Mouse (Mus musculus) MEL (cell line): Measurements from ENCODE around the gene Olfr718-ps1.

Experiments used
- CTCF ChIP-seq, 3 experiments: IDR thresholded peaks in 2 of 3; conservative IDR thresholded peaks in 1 of 3; 2 replicates each; pipeline ENCODE4 v1.5.1; 2011 to 2012; ENCODE audit warnings: low read length in 3 of 3, low read depth in 2 of 3, mild to moderate bottlenecking in 2 of 3, improper control_type of control experiment in 1 of 3, inconsistent platforms in 1 of 3, mixed read lengths in 1 of 3, moderate library complexity in 1 of 3; ENCODE audit not compliant: control insufficient read depth in 1 of 3, insufficient read depth in 1 of 3, poor library complexity in 1 of 3, severe bottlenecking in 1 of 3
- E2F4 ChIP-seq: IDR thresholded peaks from 2 replicates; pipeline ENCODE4 v1.6.1; 2011; ENCODE audit warnings: low read depth, low read length, improper control_type of control experiment, borderline replicate concordance
- EP300 ChIP-seq, 2 experiments: IDR thresholded peaks; 2 replicates each; pipeline ENCODE4 v1.6.1; 2011; ENCODE audit warnings: improper control_type of control experiment in 2 of 2, low read length in 2 of 2, low read depth in 1 of 2, mild to moderate bottlenecking in 1 of 2
- GATA1 ChIP-seq: IDR thresholded peaks from 2 replicates; pipeline ENCODE4 v1.6.1; 2011; ENCODE audit warnings: low read depth, low read length, improper control_type of control experiment
- JUND ChIP-seq: IDR thresholded peaks from 2 replicates; pipeline ENCODE4 v1.6.1; 2011; ENCODE audit warnings: low read depth, mild to moderate bottlenecking, improper control_type of control experiment, low read length
- MAX ChIP-seq: IDR thresholded peaks from 2 replicates; pipeline ENCODE4 v1.6.1; 2011; ENCODE audit warnings: low read length, improper control_type of control experiment
- MYC ChIP-seq: IDR thresholded peaks from 2 replicates; pipeline ENCODE4 v1.6.1; 2011; ENCODE audit warnings: low read depth, mild to moderate bottlenecking, low read length, improper control_type of control experiment, moderate library complexity
- POLR2A ChIP-seq, 2 experiments: IDR thresholded peaks; 2 replicates each; pipeline ENCODE4 v1.6.1; 2011 to 2012; ENCODE audit warnings: low read length in 2 of 2, mild to moderate bottlenecking in 2 of 2, control low read depth in 1 of 2, improper control_type of control experiment in 1 of 2, low read depth in 1 of 2, moderate library complexity in 1 of 2; ENCODE audit not compliant: control insufficient read depth in 1 of 2, insufficient read depth in 1 of 2, poor library complexity in 1 of 2
- RCOR1 ChIP-seq: IDR thresholded peaks from 2 replicates; pipeline ENCODE4 v1.6.1; 2012; ENCODE audit warnings: low read depth, mild to moderate bottlenecking, inconsistent platforms, low read length, improper control_type of control experiment
- TCF12 ChIP-seq: IDR thresholded peaks from 2 replicates; pipeline ENCODE4 v1.6.1; 2014; ENCODE audit warnings: low read depth, mild to moderate bottlenecking, inconsistent platforms, low read length, improper control_type of control experiment, moderate library complexity
- USF1 ChIP-seq: IDR thresholded peaks from 2 replicates; pipeline ENCODE4 v1.6.1; 2014; ENCODE audit warnings: low read depth, mild to moderate bottlenecking, inconsistent platforms, low read length, improper control_type of control experiment, moderate library complexity
- USF2 ChIP-seq, 2 experiments: IDR thresholded peaks; 2 replicates each; pipeline ENCODE4 v1.6.1; 2011 to 2012; ENCODE audit warnings: improper control_type of control experiment in 2 of 2, low read length in 2 of 2, borderline replicate concordance in 1 of 2, inconsistent platforms in 1 of 2, low read depth in 1 of 2, mild to moderate bottlenecking in 1 of 2; ENCODE audit not compliant: insufficient read depth in 1 of 2

DNA sequence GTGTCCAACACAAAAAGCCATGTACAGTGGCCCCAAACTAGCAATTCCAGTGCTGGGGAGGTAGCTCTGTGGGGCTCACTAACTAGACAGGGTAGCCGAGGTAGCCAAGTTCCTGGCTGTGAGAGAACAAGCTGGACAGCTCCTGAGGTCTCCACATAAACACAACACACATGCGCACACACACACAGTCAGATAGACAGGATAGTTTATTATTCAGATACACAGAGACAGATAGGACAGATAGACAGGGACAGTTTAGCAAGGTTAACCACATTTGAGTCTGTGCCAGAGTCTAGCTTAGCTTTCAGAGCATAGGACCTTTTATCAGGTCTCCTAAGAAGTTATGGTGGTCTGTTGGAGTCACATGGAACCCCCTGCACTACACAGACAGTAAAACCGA, 40.5 kb downstream of the Olfr718-ps1 start:
- TF ChIP-seq CTCF (IDR thresholded peaks at IDR 0.05 in 2 of 3, conservative IDR thresholded peaks at IDR 0.05 in 1 of 3; ENCODE audit: control insufficient read depth in 1 of 3, insufficient read depth in 1 of 3, low read depth in 2 of 3, low read length in 3 of 3, poor library complexity in 1 of 3, severe bottlenecking in 1 of 3) (no peak), POLR2A (IDR thresholded peaks at IDR 0.05; ENCODE audit: control insufficient read depth in 1 of 2, insufficient read depth in 1 of 2, low read depth in 1 of 2, low read length in 2 of 2, poor library complexity in 1 of 2) (no peak), USF2 (IDR thresholded peaks at IDR 0.05; ENCODE audit: borderline replicate concordance in 1 of 2, insufficient read depth in 1 of 2, low read depth in 1 of 2, low read length in 2 of 2) (no peak), E2F4 (no peak), JUND (no peak), GATA1 (peak; percentile 69; the same call in 1 of the 2 replicates), EP300 (IDR thresholded peaks at IDR 0.05; ENCODE audit: low read depth in 1 of 2, low read length in 2 of 2) (peak; percentile 67 to 83), RCOR1 (peak; percentile 73), USF1 (peak; percentile 49; the same call in 1 of the 2 replicates), MYC (no peak), MAX (peak; percentile 87), TCF12 (peak; percentile 72)
